Mouse (Mus musculus) liver, embryonic 16.5 days (tissue): ENCODE results near the gene Ppp1r12b. TPM values are rescaled to one million over a fixed set of nuclear protein-coding genes. Genes with fewer than 3 reads are reported as not detected.

ENCODE experiments used
- ATAC-seq: fragments of 200-750 bp; cut with Nextera tagmentation; 2 replicates; pipeline ENCODE4 v1.8.0; 2017; ENCODE audit warnings: low read depth, mild to moderate bottlenecking, moderate number of reproducible peaks, moderate library complexity
- H3K27ac ChIP-seq: fragments of 300-500 bp; sonication (generic); 2 replicates; pipeline ENCODE4 v1.5.1; 2014; ENCODE audit warnings: mild to moderate bottlenecking, low read length
- H3K27me3 ChIP-seq: fragments of 300-500 bp; sonication (generic); 2 replicates; pipeline ENCODE4 v1.6.1; 2014; ENCODE audit warnings: low read depth, low read length, mixed read lengths; ENCODE audit not compliant: control insufficient read depth, insufficient read depth
- H3K36me3 ChIP-seq: fragments of 300-500 bp; sonication (generic); 2 replicates; pipeline ENCODE4 v1.6.1; 2014; ENCODE audit warnings: mild to moderate bottlenecking; ENCODE audit not compliant: control insufficient read depth, insufficient read depth
- H3K4me1 ChIP-seq: fragments of 300-500 bp; sonication (generic); 2 replicates; pipeline ENCODE4 v1.6.1; 2014; ENCODE audit warnings: low read depth, low read length, mixed read lengths; ENCODE audit not compliant: control insufficient read depth
- H3K4me2 ChIP-seq: fragments of 300-500 bp; sonication (generic); 2 replicates; pipeline ENCODE4 v1.6.1; 2014; ENCODE audit warnings: low read depth, low read length, mixed read lengths
- H3K4me3 ChIP-seq: fragments of 300-500 bp; sonication (generic); 2 replicates; pipeline ENCODE4 v1.5.1; 2014; ENCODE audit warnings: low read depth, mild to moderate bottlenecking, low read length
- H3K9ac ChIP-seq: fragments of 300-500 bp; sonication (generic); 2 replicates; pipeline ENCODE4 v1.6.1; 2014; ENCODE audit warnings: low read depth, low read length
- H3K9me3 ChIP-seq: fragments of 300-500 bp; sonication (generic); replicated peaks from 2 replicates; pipeline ENCODE4 v1.6.1; 2016; ENCODE audit warnings: low read length; ENCODE audit not compliant: control insufficient read depth
- WGBS: fragments of 180-500 bp; shearing (Covaris S2); extraction: QIAGEN DNeasy Blood & Tissue Kit; methylation state at CpG from one replicate; pipeline ENCODE4 v1.1.7; 2014; ENCODE audit not compliant: insufficient replicate concordance; 5-methylcytosine and 5-hydroxymethylcytosine counted together
- polyA plus RNA-seq: library from polyadenylated mRNA; unstranded; fragments of >200 nt; fragmentation: Nextera tagmentation; extraction: Ambion mirVana; gene quantifications from 2 replicates; pipeline ENCODE4 v1.2.1, GENCODE M21; 2015

Ppp1r12b gene
- polyA plus RNA-seq, 1 experiment from 2014 or later, result 2.4 TPM

GRCm38 (mm10) chr1:134891916-134892315 lies 63.8 kb downstream of the Ppp1r12b start:
- Histone ChIP-seq H3K9ac (no peak overlapping the region), H3K36me3 (no peaks in the 10 kb centered on the region; the same call in 1 of the 2 replicates), H3K27ac (no peak overlapping the region), H3K4me3 (no peak overlapping the region), H3K9me3 (no peaks in the 10 kb centered on the region), H3K27me3 (no peaks in the 10 kb centered on the region), H3K4me2 (no peak overlapping the region), H3K4me1 (no peaks in the 10 kb centered on the region)
- 75% methylated on average over 5 of the region's 5 CpGs for WGBS
- ATAC-seq, result no peak

DNA sequence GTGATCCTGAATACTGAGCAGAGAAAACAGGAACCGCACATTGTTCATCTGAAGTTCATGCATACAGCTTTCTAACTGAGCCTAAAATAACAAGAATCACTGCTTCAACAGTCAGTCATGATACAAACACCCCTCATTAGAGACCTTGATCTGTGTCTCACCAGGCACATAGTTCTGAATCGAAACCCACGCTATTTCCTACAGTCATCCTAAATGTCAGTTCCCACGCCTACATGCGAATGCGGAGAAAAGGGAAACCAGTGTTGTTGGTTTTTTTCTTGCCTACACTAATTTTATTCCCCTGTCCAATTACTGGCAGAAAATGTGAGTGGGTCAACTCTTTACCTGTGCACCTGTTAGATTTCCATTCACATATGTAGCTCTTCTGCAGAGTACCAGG lies 66.1 kb downstream of the Ppp1r12b start:
- ATAC-seq, result no peak
- no peaks in the 10 kb centered on the region; the same call in 1 of the 2 replicates for H3K36me3 ChIP-seq

GRCm38 (mm10) chr1:134875800-134876199 lies 79.9 kb downstream of the Ppp1r12b start:
- 14% methylated on average over 4 of the region's 4 CpGs for WGBS
- H3K9ac ChIP-seq, result no peak overlapping the region

More for the DNA sequence above, 66.1 kb downstream of the Ppp1r12b start:
- Histone ChIP-seq H3K4me2 (no peak overlapping the region), H3K27ac (no peak overlapping the region), H3K9me3 (no peaks in the 10 kb centered on the region), H3K4me1 (no peaks in the 10 kb centered on the region), H3K27me3 (no peaks in the 10 kb centered on the region), H3K4me3 (no peak overlapping the region), H3K9ac (no peak overlapping the region)
- 84% methylated on average over 6 of the region's 6 CpGs for WGBS

GRCm38 (mm10) chr1:134872678-134873077 lies 83.1 kb downstream of the Ppp1r12b start:
- Histone ChIP-seq H3K4me1 (peaks cover 7% of the 10 kb centered on the region), H3K27me3 (no peaks in the 10 kb centered on the region), H3K27ac (no peak overlapping the region), H3K9ac (no peak overlapping the region), H3K9me3 (no peaks in the 10 kb centered on the region), H3K4me3 (no peak overlapping the region), H3K4me2 (no peak overlapping the region), H3K36me3 (no peaks in the 10 kb centered on the region)
- 76% methylated on average over 6 of the region's 6 CpGs for WGBS
- ATAC-seq, result no peak

More at GRCm38 (mm10) chr1:134875800-134876199, 79.9 kb downstream of the Ppp1r12b start:
- Histone ChIP-seq H3K27ac (no peak overlapping the region), H3K4me2 (no peak overlapping the region), H3K9me3 (no peaks in the 10 kb centered on the region), H3K4me1 (peaks cover 7% of the 10 kb centered on the region), H3K4me3 (no peak overlapping the region), H3K27me3 (no peaks in the 10 kb centered on the region), H3K36me3 (no peaks in the 10 kb centered on the region)
- no peak for ATAC-seq

DNA sequence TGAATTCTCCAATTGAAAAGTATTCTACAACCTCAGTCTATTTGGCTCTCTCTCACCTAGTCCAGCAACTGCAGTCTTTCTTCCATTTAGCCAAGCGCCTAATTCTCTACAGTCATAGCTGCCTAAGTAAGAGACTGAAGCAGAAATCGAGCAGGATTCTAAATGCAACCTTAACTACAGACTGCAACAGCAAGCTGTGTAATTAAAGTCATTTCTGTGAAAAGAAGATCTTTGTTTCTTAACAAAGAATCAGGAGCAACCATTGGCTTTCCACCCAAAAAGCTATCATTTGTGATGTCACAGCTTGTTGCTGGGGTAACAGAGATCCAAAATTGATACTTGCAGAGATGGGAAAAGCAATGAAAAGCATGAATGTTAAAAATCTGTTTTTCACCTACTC lies 89.3 kb downstream of the Ppp1r12b start:
- Histone ChIP-seq H3K4me1 (no peaks in the 10 kb centered on the region), H3K4me2 (no peak overlapping the region), H3K27ac (no peak overlapping the region), H3K36me3 (no peaks in the 10 kb centered on the region; the same call in 1 of the 2 replicates), H3K9me3 (no peaks in the 10 kb centered on the region), H3K4me3 (no peak overlapping the region), H3K9ac (no peak overlapping the region), H3K27me3 (no peaks in the 10 kb centered on the region)
- WGBS, result 71% methylated on average over 2 of the region's 2 CpGs
- no peak for ATAC-seq

GRCm38 (mm10) chr1:134865552-134865951 lies 90.2 kb downstream of the Ppp1r12b start:
- H3K27ac ChIP-seq, result no peak overlapping the region
- no peaks in the 10 kb centered on the region for H3K27me3 ChIP-seq
- H3K4me2 ChIP-seq, result no peak overlapping the region
- H3K4me3 ChIP-seq, result no peak overlapping the region
- no peaks in the 10 kb centered on the region; the same call in 1 of the 2 replicates for H3K36me3 ChIP-seq
- no peaks in the 10 kb centered on the region for H3K9me3 ChIP-seq
- H3K4me1 ChIP-seq, result no peaks in the 10 kb centered on the region
- no peak for ATAC-seq
- 58% methylated on average over 6 of the region's 6 CpGs for WGBS
- H3K9ac ChIP-seq, result no peak overlapping the region

DNA sequence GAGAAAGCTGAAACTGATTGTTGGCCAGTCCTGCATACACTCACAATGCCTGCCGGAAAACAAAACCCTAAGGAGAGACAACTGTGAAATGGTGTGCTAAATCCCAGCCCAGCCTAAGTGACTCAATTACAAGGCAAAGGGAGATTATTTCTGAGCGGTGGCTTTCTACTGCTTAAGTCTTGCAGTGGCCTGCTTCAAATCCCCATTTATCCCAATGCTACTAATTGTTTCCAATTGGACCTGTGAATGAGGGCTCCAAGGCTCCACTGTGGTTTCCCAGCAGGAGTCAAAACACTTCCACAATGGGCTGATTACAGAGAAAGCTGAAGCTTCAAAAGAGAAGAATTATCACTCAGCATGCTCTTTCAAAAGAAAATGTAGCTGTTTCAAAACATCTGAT lies 95.2 kb downstream of the Ppp1r12b start:
- H3K27ac ChIP-seq, result no peak overlapping the region
- ATAC-seq, result no peak
- WGBS, result 82% methylated on average over 2 of the region's 2 CpGs

GRCm38 (mm10) chr1:134858344-134859053 lies 97.2 kb downstream of the Ppp1r12b start:
- H3K27ac ChIP-seq, result no peak overlapping the region
- no peak overlapping the region for H3K4me3 ChIP-seq
- H3K36me3 ChIP-seq, result no peaks in the 10 kb centered on the region; the same call in 1 of the 2 replicates
- no peaks in the 10 kb centered on the region for H3K27me3 ChIP-seq
- ATAC-seq, result no peak
- no peaks in the 10 kb centered on the region for H3K9me3 ChIP-seq
- H3K4me1 ChIP-seq, result no peaks in the 10 kb centered on the region
- no peak overlapping the region for H3K9ac ChIP-seq
- WGBS, result 66% methylated on average over 3 of the region's 3 CpGs
- no peak overlapping the region for H3K4me2 ChIP-seq

More for the DNA sequence above, 95.2 kb downstream of the Ppp1r12b start:
- no peaks in the 10 kb centered on the region for H3K27me3 ChIP-seq
- H3K9me3 ChIP-seq, result no peaks in the 10 kb centered on the region
- H3K9ac ChIP-seq, result no peak overlapping the region
- H3K4me2 ChIP-seq, result no peak overlapping the region
- no peak overlapping the region for H3K4me3 ChIP-seq
- no peaks in the 10 kb centered on the region for H3K4me1 ChIP-seq
- no peaks in the 10 kb centered on the region; the same call in 1 of the 2 replicates for H3K36me3 ChIP-seq

GRCm38 (mm10) chr1:134854325-134854982 lies 101.3 kb downstream of the Ppp1r12b start:
- Histone ChIP-seq H3K4me1 (no peaks in the 10 kb centered on the region), H3K36me3 (no peaks in the 10 kb centered on the region), H3K9ac (no peak overlapping the region), H3K4me2 (no peak overlapping the region), H3K27ac (no peak overlapping the region), H3K9me3 (no peaks in the 10 kb centered on the region), H3K27me3 (no peaks in the 10 kb centered on the region), H3K4me3 (no peak overlapping the region)
- no peak for ATAC-seq
- WGBS, result 79% methylated on average over 1 of the region's 1 CpGs
